Comparison of ENCODE assay signal across 18 mouse cellular contexts in the genomic region with DNA sequence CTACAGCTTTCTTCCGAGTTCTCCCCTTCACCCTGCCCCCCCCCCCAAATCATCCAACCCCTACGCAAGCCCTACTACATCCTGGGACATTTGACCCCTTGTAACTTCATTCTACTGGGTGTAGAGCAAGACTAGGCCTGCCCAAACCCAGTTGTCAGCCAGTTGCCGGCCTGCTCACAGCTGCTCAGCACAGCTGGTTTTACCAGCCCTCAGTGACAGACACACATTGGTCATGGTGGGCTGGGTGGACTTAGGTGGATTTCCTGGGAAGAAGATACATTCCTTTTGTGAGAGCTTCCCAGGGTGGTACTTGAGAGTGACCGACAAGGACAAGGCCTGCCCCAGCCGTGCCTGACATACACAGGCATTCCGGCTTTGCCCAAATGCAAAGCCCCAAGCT. TPM values are rescaled to one million over a fixed set of nuclear protein-coding genes. Genes with fewer than 3 reads are reported as not detected.
DNase-seq lines count a peak whose midpoint lies in the region; ATAC-seq and TF ChIP-seq lines count a peak whose summit lies in the region.
"Had no signal": no experiment of that assay in that cellular context is flagged by ENCODE, and none has a peak within 500 bp of the region (broad histone marks: within the 10 kb centered on the region; RNA-seq: fewer than 3 reads in every experiment).

No protein-coding gene starts in this region.

- no peak overlapping the region for H3K4me3 ChIP-seq in heart, embryonic 10.5 days
- H3K4me3 ChIP-seq in heart, adult 2 months: no peak overlapping the region
- H3K4me3 ChIP-seq in liver, postnatal 0 days (ENCODE audit: low read depth, low read length): no peak overlapping the region
- H3K4me3 ChIP-seq in embryonic facial prominence, embryonic 14.5 days (ENCODE audit: low read depth, low read length): no peak overlapping the region
- H3K4me3 ChIP-seq in limb, embryonic 12.5 days (replicated peaks): no peak overlapping the region
- H3K4me3 ChIP-seq: erythroblast, embryonic 14.5 days; stomach, embryonic 15.5 days had no signal

- H3K27me3 ChIP-seq in heart, embryonic 10.5 days (ENCODE audit: insufficient read depth, poor library complexity, severe bottlenecking): no peaks in the 10 kb centered on the region
- H3K27me3 ChIP-seq in heart, adult 2 months (ENCODE audit: control insufficient read depth, insufficient read depth, low read length): no peaks in the 10 kb centered on the region
- H3K27me3 ChIP-seq in liver, postnatal 0 days (ENCODE audit: insufficient read depth, low read length): peaks cover 7% of the 10 kb centered on the region
- no peaks in the 10 kb centered on the region for H3K27me3 ChIP-seq in embryonic facial prominence, embryonic 14.5 days (replicated peaks; ENCODE audit: control insufficient read depth, insufficient read depth, low read length)
- H3K27me3 ChIP-seq in limb, embryonic 12.5 days: no peaks in the 10 kb centered on the region
- H3K27me3 ChIP-seq: stomach, embryonic 15.5 days had no signal

- no peak overlapping the region for H3K4me2 ChIP-seq in liver, postnatal 0 days (ENCODE audit: low read depth, low read length)
- H3K4me2 ChIP-seq in embryonic facial prominence, embryonic 14.5 days (ENCODE audit: low read depth, low read length): no peak overlapping the region
- no peak overlapping the region for H3K4me2 ChIP-seq in limb, embryonic 12.5 days
- H3K4me2 ChIP-seq: stomach, embryonic 15.5 days had no signal

- no peak for TF ChIP-seq CTCF in heart, adult 2 months (IDR thresholded peaks at IDR 0.05)
- TF ChIP-seq CTCF in liver, postnatal 0 days (IDR thresholded peaks at IDR 0.05; ENCODE audit: low read depth): no peak

- TF ChIP-seq EP300 in heart, adult 2 months (IDR thresholded peaks at IDR 0.05; ENCODE audit: insufficient read depth, low read depth, low read length): no peak
- no peak for TF ChIP-seq EP300 in liver, postnatal 0 days (IDR thresholded peaks at IDR 0.05; ENCODE audit: low read depth)

- 70% methylated on average over 6 of the region's 6 CpGs for WGBS in heart, embryonic 10.5 days
- 87% methylated on average over 6 of the region's 6 CpGs for WGBS in heart, adult 2 months
- WGBS in liver, postnatal 0 days (ENCODE audit: insufficient replicate concordance): 73% methylated on average over 6 of the region's 6 CpGs
- WGBS in embryonic facial prominence, embryonic 14.5 days: 80% methylated on average over 6 of the region's 6 CpGs
- WGBS in limb, embryonic 12.5 days: 79% methylated on average over 6 of the region's 6 CpGs

- no peak overlapping the region for H3K9ac ChIP-seq in heart, adult 2 months (ENCODE audit: low read depth, low read length)
- no peak overlapping the region for H3K9ac ChIP-seq in liver, postnatal 0 days (replicated peaks)
- no peak overlapping the region for H3K9ac ChIP-seq in embryonic facial prominence, embryonic 14.5 days (ENCODE audit: low read depth, low read length)
- H3K9ac ChIP-seq in limb, embryonic 12.5 days (replicated peaks): no peak overlapping the region
- H3K9ac ChIP-seq: stomach, embryonic 15.5 days had no signal

- no peaks in the 10 kb centered on the region for H3K9me3 ChIP-seq in heart, embryonic 10.5 days
- H3K9me3 ChIP-seq in liver, postnatal 0 days (ENCODE audit: low read length): no peaks in the 10 kb centered on the region
- H3K9me3 ChIP-seq in embryonic facial prominence, embryonic 14.5 days (ENCODE audit: control insufficient read depth, low read length): no peaks in the 10 kb centered on the region
- no peaks in the 10 kb centered on the region for H3K9me3 ChIP-seq in limb, embryonic 12.5 days
- H3K9me3 ChIP-seq: stomach, embryonic 15.5 days had no signal

- H3K79me2 ChIP-seq in heart, adult 2 months (replicated peaks; ENCODE audit: control insufficient read depth, insufficient read depth, low read length): no peaks in the 10 kb centered on the region

- H3K36me3 ChIP-seq in heart, embryonic 10.5 days: no peaks in the 10 kb centered on the region
- no peaks in the 10 kb centered on the region for H3K36me3 ChIP-seq in heart, adult 2 months (ENCODE audit: control insufficient read depth, insufficient read depth, low read length)
- H3K36me3 ChIP-seq in liver, postnatal 0 days (replicated peaks; ENCODE audit: insufficient read depth, low read length): no peaks in the 10 kb centered on the region
- H3K36me3 ChIP-seq in embryonic facial prominence, embryonic 14.5 days (ENCODE audit: control insufficient read depth, insufficient read depth, low read length): no peaks in the 10 kb centered on the region
- H3K36me3 ChIP-seq in limb, embryonic 12.5 days: no peaks in the 10 kb centered on the region
- H3K36me3 ChIP-seq: stomach, embryonic 15.5 days had no signal

- peak overlapping the region; percentile 89 for H3K27ac ChIP-seq in heart, embryonic 10.5 days
- no peak overlapping the region for H3K27ac ChIP-seq in heart, adult 2 months
- H3K27ac ChIP-seq in liver, postnatal 0 days (ENCODE audit: low read depth): peak overlapping the region; percentile 12; the same call in 1 of the 2 replicates
- peak overlapping the region; percentile 56; the same call in 1 of the 2 replicates for H3K27ac ChIP-seq in embryonic facial prominence, embryonic 14.5 days (replicated peaks; ENCODE audit: low read depth, low read length)
- peak overlapping the region; percentile 45; the same call in 1 of the 2 replicates for H3K27ac ChIP-seq in limb, embryonic 12.5 days
- H3K27ac ChIP-seq: stomach, embryonic 15.5 days had no signal

- ATAC-seq in liver, postnatal 0 days: no peak
- peak; percentile 42; the same call in 1 of the 2 replicates for ATAC-seq in embryonic facial prominence, embryonic 14.5 days (ENCODE audit: low read depth)
- ATAC-seq in limb, embryonic 12.5 days (ENCODE audit: insufficient number of reproducible peaks, insufficient read depth, low FRiP score, low TSS enrichment, low read depth): no peak
- ATAC-seq: hindbrain, embryonic 16.5 days had no signal

- no peak for DNase-seq in heart, embryonic 10.5 days (ENCODE audit: low spot score)
- DNase-seq in heart, adult 2 months: no peak
- DNase-seq in liver, postnatal 0 days: no peak
- no peak for DNase-seq in liver
- peak; percentile 79 for DNase-seq in embryonic facial prominence, embryonic 14.5 days (ENCODE audit: low spot score)
- no peak for DNase-seq in cerebellum, adult 11 months
- DNase-seq: B cell, adult 2 months; cerebellum, adult 8-10 months; kidney, postnatal 10 days; layer of hippocampus, adult 9-11 months; thymus, postnatal 36 days had no signal

- intact Hi-C loops in heart, adult 2 months (cut with DNase I): no loop called here

- peaks cover 87% of the 10 kb centered on the region for H3K4me1 ChIP-seq in heart, embryonic 10.5 days
- H3K4me1 ChIP-seq in heart, adult 2 months (ENCODE audit: control insufficient read depth, insufficient read depth, low read length): no peaks in the 10 kb centered on the region
- peaks cover 7% of the 10 kb centered on the region for H3K4me1 ChIP-seq in liver, postnatal 0 days (ENCODE audit: insufficient read depth)
- H3K4me1 ChIP-seq in embryonic facial prominence, embryonic 14.5 days (ENCODE audit: control insufficient read depth, insufficient read depth, low read length): peaks cover 29% of the 10 kb centered on the region
- H3K4me1 ChIP-seq in limb, embryonic 12.5 days (replicated peaks): peaks cover 33% of the 10 kb centered on the region

- TF ChIP-seq POLR2A in heart, adult 2 months (IDR thresholded peaks at IDR 0.05; ENCODE audit: insufficient read depth, low read depth, low read length): no peak

RNA-seq across cellular contexts. Expression of a gene that starts 10.2 kb away (rescaled TPM):
- 0.97 and 2.1 TPM in 2 replicates for polyA plus RNA-seq in heart, embryonic 10.5 days (2016; fragmentation: Nextera tagmentation; extraction: Ambion mirVana)
- total RNA-seq in heart, adult 2 months (2021): not detected
- not detected in 2 replicates for polyA plus RNA-seq in heart, adult 2 months (2012; rRNA removed)
- polyA plus RNA-seq in liver, postnatal 0 days (2015; fragmentation: Nextera tagmentation; extraction: Ambion mirVana): not detected in 2 replicates
- 0.92 and 1.3 TPM in 2 replicates for polyA plus RNA-seq in embryonic facial prominence, embryonic 14.5 days (2014; fragmentation: Nextera tagmentation; extraction: Ambion mirVana)
- 0.14 and 0.33 TPM in 2 replicates for polyA plus RNA-seq in limb, embryonic 12.5 days (2016; fragmentation: Nextera tagmentation; extraction: Ambion mirVana)
- total RNA-seq: adrenal gland, adult 18-20 months; left cerebral cortex, postnatal 25 days had no signal
- polyA plus RNA-seq: erythroblast, embryonic 14.5 days; neural tube, embryonic 14.5 days had no signal

RNA-seq across cellular contexts. Expression of a gene that starts 18.0 kb away (rescaled TPM):
- 3.9 and 4.3 TPM in 2 replicates for polyA plus RNA-seq in heart, embryonic 10.5 days (2016; fragmentation: Nextera tagmentation; extraction: Ambion mirVana)
- under 1 TPM in 1 of 2 experiments, not detected in 1; 0.14 TPM for total RNA-seq in heart, adult 2 months (2021)
- polyA plus RNA-seq in heart, adult 2 months (2012; rRNA removed): 0.21 and 0.44 TPM in 2 replicates
- 0.15 and 2.7 TPM in 2 replicates for polyA plus RNA-seq in liver, postnatal 0 days (2015; fragmentation: Nextera tagmentation; extraction: Ambion mirVana)
- polyA plus RNA-seq in embryonic facial prominence, embryonic 14.5 days (2014; fragmentation: Nextera tagmentation; extraction: Ambion mirVana): 1.3 and 1.7 TPM in 2 replicates
- 0.40 and 0.64 TPM in 2 replicates for polyA plus RNA-seq in limb, embryonic 12.5 days (2016; fragmentation: Nextera tagmentation; extraction: Ambion mirVana)
- total RNA-seq: adrenal gland, adult 18-20 months; left cerebral cortex, postnatal 25 days had no signal
- polyA plus RNA-seq: erythroblast, embryonic 14.5 days had no signal

RNA-seq across cellular contexts. Expression of a gene that starts 52.8 kb away (rescaled TPM):
- 1.2 and 1.7 TPM in 2 replicates for polyA plus RNA-seq in heart, embryonic 10.5 days (2016; fragmentation: Nextera tagmentation; extraction: Ambion mirVana)
- total RNA-seq in heart, adult 2 months (2021): not detected
- polyA plus RNA-seq in heart, adult 2 months (2012; rRNA removed): not detected in 2 replicates
- 0.05 TPM in 1 of 2 replicates, not detected in the other for polyA plus RNA-seq in liver, postnatal 0 days (2015; fragmentation: Nextera tagmentation; extraction: Ambion mirVana)
- polyA plus RNA-seq in embryonic facial prominence, embryonic 14.5 days (2014; fragmentation: Nextera tagmentation; extraction: Ambion mirVana): 3.0 and 3.4 TPM in 2 replicates
- polyA plus RNA-seq in limb, embryonic 12.5 days (2016; fragmentation: Nextera tagmentation; extraction: Ambion mirVana): 1.9 TPM in 2 replicates
- polyA plus RNA-seq: erythroblast, embryonic 14.5 days had no signal
